Mouse (Mus musculus) c-Kit-positive CD71-positive TER-119-positive erythroid progenitor cells, embryonic 14.5 days (primary cell): ENCODE data around the gene Slpi.

Source experiments
- DNase-seq: peaks from one replicate; pipeline ENCODE4 v3.0.0-alpha.2; 2013; ENCODE audit warnings: low spot score

The Slpi gene

DNA sequence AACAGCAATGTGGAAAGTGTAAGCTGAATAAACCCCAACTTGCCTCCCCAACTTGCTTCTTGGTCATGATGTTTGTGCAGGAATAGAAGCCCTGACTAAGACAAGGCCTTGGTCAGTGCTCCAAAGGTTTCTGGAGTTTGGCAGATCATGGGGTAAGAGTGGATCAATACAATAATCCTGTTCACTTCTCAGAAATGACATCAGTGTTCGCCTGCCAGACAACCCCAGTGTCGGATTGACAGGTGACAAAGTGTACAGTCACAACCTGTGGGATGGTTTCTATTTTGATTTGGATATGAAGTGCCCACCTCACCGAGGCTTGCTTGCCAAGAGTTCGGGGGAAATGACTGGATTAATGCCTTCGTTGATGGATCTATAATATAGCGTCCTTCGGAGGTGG is 32.4 kb upstream of the Slpi start:
- no peak for DNase-seq

DNA sequence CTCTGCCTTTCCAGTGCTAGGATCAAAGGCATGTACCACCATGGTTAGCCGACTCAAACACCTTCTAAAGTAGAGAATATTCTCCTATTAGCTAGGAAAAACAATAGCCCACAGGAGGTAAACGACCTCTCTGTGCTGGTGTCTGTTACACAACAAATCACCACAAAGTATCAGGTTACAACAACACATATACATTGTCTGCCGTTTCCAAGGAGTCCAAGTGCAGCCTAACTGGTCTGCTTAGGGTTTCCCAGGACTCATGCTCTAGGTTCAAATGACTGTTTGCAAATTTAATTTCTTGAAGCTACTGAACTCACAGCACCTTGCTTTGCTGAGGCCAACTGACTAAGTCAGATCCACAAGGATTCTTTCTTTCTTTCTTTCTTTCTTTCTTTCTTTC is 30.6 kb upstream of the Slpi start:
- no peak for DNase-seq

DNA sequence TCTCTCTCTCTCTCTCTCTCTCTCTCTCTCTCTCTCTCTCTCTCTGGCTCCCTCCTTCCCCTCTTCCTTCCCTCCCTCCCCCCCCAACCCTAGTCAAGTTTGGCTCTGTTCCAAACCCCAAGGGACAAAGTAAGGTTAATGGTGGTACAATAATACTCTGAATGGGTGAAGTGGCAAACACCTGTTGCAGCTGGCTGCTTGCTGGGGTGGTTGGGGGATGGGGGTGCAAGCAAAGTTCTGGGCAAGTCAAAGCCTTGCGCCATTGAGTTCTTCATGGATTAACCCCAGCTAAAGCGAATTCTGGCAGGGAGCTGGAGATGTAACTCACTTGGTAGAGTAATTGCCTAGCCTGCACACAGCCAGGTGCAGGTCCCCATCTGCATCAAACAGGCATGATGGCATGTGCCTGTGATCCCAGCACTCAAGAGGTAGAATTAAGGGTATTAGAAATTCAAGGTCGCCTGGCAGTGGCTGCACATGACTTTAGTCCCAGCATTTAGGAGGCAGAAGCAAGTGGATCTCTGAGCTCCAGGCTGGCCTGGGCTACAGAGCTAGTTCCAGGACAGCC is 29.5 kb upstream of the Slpi start:
- no peak for DNase-seq

GRCm38 (mm10) chr2:164417198-164417597 is 28.3 kb upstream of the Slpi start:
- DNase-seq = peak; percentile 5

DNA sequence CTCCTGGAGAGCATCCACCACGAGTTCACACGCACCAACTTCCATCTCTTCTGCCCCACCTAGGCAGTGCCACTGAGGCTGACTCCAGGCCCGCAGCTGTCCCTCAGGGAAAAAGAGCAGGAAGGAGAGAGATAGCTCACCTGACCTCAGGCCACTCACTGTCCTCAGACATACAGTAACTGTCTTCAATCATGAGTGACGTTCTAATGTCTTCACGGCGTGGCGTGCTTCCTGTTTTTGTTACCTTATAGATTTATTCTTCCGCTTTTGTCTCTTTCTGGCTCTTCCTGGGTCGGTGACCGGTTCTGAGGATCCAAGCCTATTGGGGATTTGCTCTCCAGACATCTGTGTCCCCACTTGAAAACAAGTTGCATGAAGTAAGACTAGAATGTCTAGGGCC is 25.7 kb upstream of the Slpi start:
- no peak for DNase-seq

- no peak for DNase-seq
These were observed 25.3 kb upstream of the Slpi start for GRCm38 (mm10) chr2:164414167-164414566.

DNA sequence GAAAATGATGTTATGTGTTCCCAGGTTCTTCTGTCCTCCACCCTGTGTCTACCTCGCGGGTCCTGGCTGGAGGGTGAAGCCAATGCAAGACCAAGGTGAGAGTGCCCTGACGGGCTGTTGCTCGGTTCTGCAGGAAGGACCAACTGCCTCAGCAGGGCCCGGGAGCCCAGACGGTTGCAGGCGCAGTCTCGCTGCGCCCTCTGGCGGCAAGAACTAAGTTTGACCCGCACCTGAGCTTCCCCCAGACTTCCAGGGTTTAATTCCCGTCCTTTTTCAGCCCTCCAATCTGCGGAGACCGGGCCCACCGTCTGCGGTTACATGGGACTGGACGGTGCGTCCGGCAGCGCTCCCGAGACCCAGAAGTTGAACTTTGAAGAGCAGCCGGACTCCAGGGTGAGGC is 18.8 kb upstream of the Slpi start:
- peak; percentile 17 for DNase-seq

DNA sequence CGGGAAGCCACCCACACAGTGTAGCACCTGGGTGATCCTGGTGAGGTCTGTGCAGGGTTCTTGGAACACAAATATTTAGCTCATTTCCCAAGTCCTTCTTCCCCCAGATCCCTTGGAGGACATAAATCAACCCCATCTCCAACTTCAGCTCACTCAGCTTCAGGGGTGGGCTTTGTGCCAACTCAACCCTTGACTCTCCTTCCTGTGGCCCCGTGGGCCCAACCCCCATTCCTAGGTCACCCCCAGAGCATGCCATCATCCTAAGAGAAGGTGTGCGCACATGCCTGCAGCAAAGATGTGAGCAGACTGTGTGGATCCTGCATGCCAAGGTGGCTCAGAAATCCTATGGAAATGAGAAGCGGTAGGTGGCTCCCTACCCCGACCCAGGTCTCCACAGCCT is 16.6 kb upstream of the Slpi start:
- DNase-seq = no peak

- no peak for DNase-seq
These were observed 16.2 kb upstream of the Slpi start, which contains the start of gene Matn4 for GRCm38 (mm10) chr2:164405060-164405459. Gene Matn4, minus strand, starts transcription at chr2:164405160.

GRCm38 (mm10) chr2:164404082-164404990 is 15.4 kb upstream of the Slpi start:
- DNase-seq = no peak

DNA sequence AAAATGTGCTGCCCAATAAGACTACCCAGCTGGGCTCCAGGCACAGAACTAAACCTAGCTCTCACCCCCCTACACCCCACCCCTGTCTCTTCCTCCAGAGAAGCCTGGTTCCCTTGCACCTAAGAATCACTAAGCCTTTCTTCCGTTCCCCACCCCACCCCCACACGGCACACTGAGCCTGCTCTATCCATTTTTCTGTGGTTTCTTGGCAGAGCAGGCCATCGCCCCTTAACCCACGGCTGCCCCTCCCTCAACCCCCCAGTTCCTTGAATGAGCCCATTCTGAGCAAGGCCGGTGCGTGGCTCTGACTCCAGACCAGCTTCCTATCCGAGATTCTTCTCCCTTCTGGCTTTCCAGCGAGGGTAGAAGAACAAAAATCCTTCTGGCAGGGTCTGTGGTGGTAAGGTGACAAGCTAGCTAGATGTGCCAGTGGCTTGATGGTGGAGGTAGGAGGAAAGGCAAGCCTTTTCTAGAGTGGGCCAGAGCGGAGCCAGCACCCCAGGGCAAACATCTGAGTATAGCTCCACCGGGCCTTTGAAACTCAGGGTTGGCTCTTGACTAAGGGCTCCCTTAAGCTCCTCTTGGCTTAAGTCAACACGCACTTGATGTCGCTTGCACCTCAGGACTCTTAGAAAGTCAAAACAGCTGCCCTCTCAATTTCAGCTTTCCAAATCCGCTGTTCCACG is 14.6 kb upstream of the Slpi start:
- no peak for DNase-seq

DNA sequence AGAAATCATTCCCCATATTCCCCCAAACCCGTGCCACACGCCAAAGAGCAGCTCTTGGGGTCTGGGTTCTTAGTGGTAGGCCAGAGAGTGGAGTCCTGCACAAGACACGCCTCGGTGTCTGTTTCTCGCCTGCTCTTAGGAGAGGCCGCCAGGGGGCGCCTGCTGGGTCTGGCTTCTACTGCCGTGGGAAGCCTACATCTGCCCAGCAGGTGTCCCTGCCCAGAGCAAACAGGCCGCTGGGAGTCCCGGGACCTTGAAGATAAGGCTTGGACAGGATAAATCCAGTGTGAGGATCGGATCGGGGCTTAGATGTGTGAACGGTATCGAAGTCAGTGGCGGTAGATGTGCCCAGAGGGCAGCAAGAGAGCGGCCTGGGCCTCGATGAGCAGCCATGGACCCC is 14.0 kb upstream of the Slpi start, which contains the start of gene Rbpjl:
TSS of gene Rbpjl (plus strand) at position 236 of the 400 bp plus-strand sequence.
- peak; percentile 46 for DNase-seq

- DNase-seq = no peak
These were observed 8.0 kb upstream of the Slpi start for GRCm38 (mm10) chr2:164396911-164397310.

DNA sequence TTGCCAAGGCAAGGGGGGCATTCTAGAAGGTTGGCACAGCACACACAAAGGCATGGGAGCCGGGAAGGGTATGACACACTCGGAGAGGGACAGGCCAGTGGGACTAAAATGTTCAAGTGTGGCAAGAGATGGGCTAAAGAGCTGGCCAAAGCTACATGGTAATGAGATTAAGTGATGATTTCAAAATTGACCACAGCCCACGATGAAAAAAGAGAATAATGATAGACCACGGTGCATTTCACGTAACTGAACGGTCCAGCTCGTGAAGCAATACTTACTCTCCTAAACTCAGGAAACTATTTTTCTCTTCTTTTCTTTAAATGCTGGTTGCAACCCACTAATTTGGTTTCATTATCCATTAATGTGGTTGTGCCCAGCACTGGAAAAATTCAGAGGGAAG is 7.2 kb upstream of the Slpi start:
- no peak for DNase-seq

- DNase-seq = no peak
These were observed 4.2 kb upstream of the Slpi start for GRCm38 (mm10) chr2:164393126-164393525.

- peak; percentile 36 for DNase-seq
These were observed 604 bp upstream of the Slpi start for GRCm38 (mm10) chr2:164389499-164389898.

DNA sequence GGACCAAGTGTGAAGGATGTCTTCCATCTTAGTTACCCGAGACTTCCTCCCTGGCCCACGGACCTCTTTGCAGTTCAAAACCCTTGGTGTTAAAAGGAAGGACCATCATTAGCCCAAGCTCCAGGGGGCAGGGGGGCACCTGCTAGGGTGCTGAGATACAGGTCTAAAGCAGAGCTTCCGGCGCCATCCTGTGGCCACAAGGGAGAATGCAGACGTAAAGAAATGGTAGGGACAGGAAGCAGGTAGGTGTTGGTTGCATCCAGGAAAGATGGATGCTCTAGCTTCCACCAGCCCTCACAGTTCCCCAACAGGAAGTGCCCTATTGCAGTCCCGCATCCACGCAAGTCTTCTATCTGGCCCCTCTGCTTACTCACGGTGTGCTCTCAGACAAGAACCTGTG is 1.9 kb downstream of the Slpi start:
- DNase-seq = no peak

- DNase-seq = no peak
These were observed 2.8 kb downstream of the Slpi start for GRCm38 (mm10) chr2:164385927-164386763.

GRCm38 (mm10) chr2:164383656-164384399 is 5.1 kb downstream of the Slpi start:
- no peak for DNase-seq

DNA sequence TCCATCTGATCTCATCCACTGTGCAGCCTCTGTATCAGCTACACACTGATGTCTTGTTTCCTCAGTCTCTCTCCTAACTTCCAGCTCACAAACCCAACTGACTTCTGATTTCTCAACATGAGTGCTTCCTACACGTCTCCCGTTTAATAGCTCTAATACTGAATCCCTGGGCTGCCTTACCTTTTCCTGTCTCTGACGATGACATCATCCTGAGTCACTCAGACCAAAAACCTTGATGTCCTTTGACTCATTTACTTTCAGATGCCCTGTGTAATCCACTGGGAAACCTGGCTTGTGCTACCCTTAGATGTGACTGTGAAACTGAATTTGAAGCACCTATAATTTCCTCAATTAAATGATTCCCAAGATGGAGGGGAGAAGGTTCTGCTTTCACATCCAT is 5.9 kb downstream of the Slpi start:
- DNase-seq = no peak

DNA sequence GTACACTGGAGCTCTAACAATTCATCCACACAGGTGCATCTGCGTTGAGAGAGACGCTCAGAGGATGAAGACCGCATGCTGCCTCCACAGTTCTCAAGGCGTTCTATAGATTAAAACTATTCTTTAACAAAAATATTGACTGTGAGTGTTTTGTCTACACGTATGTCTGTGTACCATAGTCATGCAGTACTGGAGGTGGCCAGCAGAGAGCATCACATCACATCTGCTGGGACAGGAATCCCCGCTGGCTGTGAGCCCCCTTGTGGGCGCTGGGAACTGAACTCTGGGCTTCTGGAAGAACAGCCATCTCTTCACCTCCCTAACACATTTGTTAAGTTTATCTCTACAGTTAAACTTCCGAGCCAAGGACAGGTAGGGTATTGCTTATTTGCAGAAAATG is 7.2 kb downstream of the Slpi start:
- DNase-seq = no peak
